Mouse (Mus musculus) CH12.LX (cell line): ENCODE results near the gene Lamc2. TPM values are rescaled to one million over a fixed set of nuclear protein-coding genes. Genes with fewer than 3 reads are reported as not detected.

ENCODE experiments used
- DNase-seq: peaks from one replicate; pipeline ENCODE4 v3.0.0-alpha.2; 2013; ENCODE audit errors: extremely low read depth
- H3K27ac ChIP-seq: 2 replicates; pipeline ENCODE4 v1.5.1; 2012; ENCODE audit warnings: low read depth, mild to moderate bottlenecking, control low read depth, moderate library complexity; ENCODE audit not compliant: insufficient read depth
- H3K27me3 ChIP-seq: replicated peaks from 2 replicates; pipeline ENCODE3; 2012; ENCODE audit warnings: inconsistent platforms
- H3K36me3 ChIP-seq, 2 experiments: replicated peaks in 1 of 2; 2 replicates each; pipeline versions ENCODE3 to v1.6.1; 2012; ENCODE audit warnings: inconsistent platforms in 1 of 2, low read length in 1 of 2, mild to moderate bottlenecking in 1 of 2, mixed read lengths in 1 of 2, moderate library complexity in 1 of 2; ENCODE audit not compliant: control insufficient read depth in 1 of 2, insufficient read depth in 1 of 2
- H3K4me1 ChIP-seq, 2 experiments: 2 replicates each; pipeline ENCODE4 v1.6.1; 2012; ENCODE audit warnings: inconsistent platforms in 1 of 2, moderate library complexity in 1 of 2; ENCODE audit not compliant: insufficient read depth in 2 of 2, control insufficient read depth in 1 of 2
- H3K4me2 ChIP-seq: 2 replicates; pipeline ENCODE4 v1.6.1; 2012; ENCODE audit warnings: low read depth, mild to moderate bottlenecking, control low read depth; ENCODE audit not compliant: poor library complexity, insufficient read depth, severe bottlenecking
- H3K4me3 ChIP-seq, 3 experiments: fragments of 150-350 bp in 1 of 3; sonication (generic) in 1 of 3; replicated peaks in 1 of 3; 2 replicates each; pipeline versions ENCODE3 to v1.5.1; 2011 to 2012; ENCODE audit warnings: low read depth in 2 of 3, low read length in 2 of 3, mild to moderate bottlenecking in 2 of 3, moderate library complexity in 2 of 3, control low read depth in 1 of 3, improper control_type of control experiment in 1 of 3, inconsistent platforms in 1 of 3, mixed read lengths in 1 of 3; ENCODE audit not compliant: poor library complexity in 1 of 3
- H3K79me2 ChIP-seq: replicated peaks from 2 replicates; pipeline ENCODE4 v1.6.1; 2012; ENCODE audit warnings: mild to moderate bottlenecking, moderate library complexity; ENCODE audit not compliant: control insufficient read depth, poor library complexity, insufficient read depth, severe bottlenecking; ENCODE audit errors: extremely low read depth
- H3K9ac ChIP-seq: 2 replicates; pipeline ENCODE4 v1.6.1; 2012; ENCODE audit warnings: low read depth, mild to moderate bottlenecking, control low read depth, moderate library complexity; ENCODE audit not compliant: insufficient read depth
- H3K9me3 ChIP-seq: replicated peaks from 2 replicates; pipeline ENCODE3; 2012; ENCODE audit warnings: low read length, inconsistent platforms, mixed read lengths
- CHD1 ChIP-seq: IDR thresholded peaks from 2 replicates; pipeline ENCODE4 v1.6.1; 2012; ENCODE audit warnings: low read depth, low read length, improper control_type of control experiment, inconsistent platforms
- CTCF ChIP-seq, 2 experiments: IDR thresholded peaks in 1 of 2; conservative IDR thresholded peaks in 1 of 2; 2 replicates each; pipeline ENCODE4 v1.5.1; 2011 to 2012; ENCODE audit warnings: low read depth in 2 of 2, low read length in 2 of 2, improper control_type of control experiment in 1 of 2, inconsistent platforms in 1 of 2, mild to moderate bottlenecking in 1 of 2, moderate library complexity in 1 of 2
- E2F4 ChIP-seq: IDR thresholded peaks from 2 replicates; pipeline ENCODE4 v1.6.1; 2011; ENCODE audit warnings: low read depth, low read length, improper control_type of control experiment; ENCODE audit not compliant: insufficient replicate concordance
- ELF1 ChIP-seq: IDR thresholded peaks from 2 replicates; pipeline ENCODE4 v1.6.1; 2014; ENCODE audit warnings: low read depth, mild to moderate bottlenecking, inconsistent platforms, low read length, improper control_type of control experiment
- GABPA ChIP-seq: IDR thresholded peaks from 2 replicates; pipeline ENCODE4 v1.6.1; 2012; ENCODE audit warnings: low read depth, low read length, improper control_type of control experiment, inconsistent platforms; ENCODE audit not compliant: insufficient replicate concordance
- HCFC1 ChIP-seq: IDR thresholded peaks from 2 replicates; pipeline ENCODE4 v1.6.1; 2012; ENCODE audit warnings: low read depth, mild to moderate bottlenecking, inconsistent platforms, low read length, improper control_type of control experiment
- KAT2A ChIP-seq: IDR thresholded peaks from 2 replicates; pipeline ENCODE4 v1.6.1; 2012; ENCODE audit warnings: low read length, improper control_type of control experiment, inconsistent platforms; ENCODE audit not compliant: insufficient replicate concordance
- MAZ ChIP-seq: IDR thresholded peaks from 2 replicates; pipeline ENCODE4 v1.6.1; 2012; ENCODE audit warnings: low read depth, mild to moderate bottlenecking, inconsistent platforms, low read length, improper control_type of control experiment, moderate library complexity
- MEF2A ChIP-seq: IDR thresholded peaks from 2 replicates; pipeline ENCODE4 v1.6.1; 2014; ENCODE audit warnings: low read depth, mild to moderate bottlenecking, inconsistent platforms, low read length, improper control_type of control experiment, borderline replicate concordance
- MXI1 ChIP-seq: IDR thresholded peaks from 2 replicates; pipeline ENCODE4 v1.6.1; 2011; ENCODE audit warnings: mild to moderate bottlenecking, low read depth, low read length, improper control_type of control experiment
- NELFE ChIP-seq: IDR thresholded peaks from 2 replicates; pipeline ENCODE4 v1.6.1; 2011; ENCODE audit warnings: low read depth, low read length, improper control_type of control experiment
- PAX5 ChIP-seq: IDR thresholded peaks from 2 replicates; pipeline ENCODE4 v1.6.1; 2012; ENCODE audit warnings: low read length, inconsistent platforms, mixed read lengths
- POLR2A ChIP-seq: IDR thresholded peaks from 2 replicates; pipeline ENCODE4 v1.6.1; 2011; ENCODE audit warnings: low read depth, mild to moderate bottlenecking, improper control_type of control experiment, low read length
- RCOR1 ChIP-seq: conservative IDR thresholded peaks from 2 replicates; pipeline ENCODE4 v1.6.1; 2012; ENCODE audit warnings: low read depth, mild to moderate bottlenecking, inconsistent platforms, low read length, improper control_type of control experiment
- SIN3A ChIP-seq: IDR thresholded peaks from 2 replicates; pipeline ENCODE4 v1.6.1; 2012; ENCODE audit warnings: low read length, improper control_type of control experiment, inconsistent platforms
- SMC3 ChIP-seq: IDR thresholded peaks from 2 replicates; pipeline ENCODE4 v1.6.1; 2011; ENCODE audit warnings: low read depth, low read length, improper control_type of control experiment
- TBP ChIP-seq: conservative IDR thresholded peaks from 2 replicates; pipeline ENCODE4 v1.6.1; 2011; ENCODE audit warnings: low read depth, low read length, improper control_type of control experiment
- TCF12 ChIP-seq: IDR thresholded peaks from 2 replicates; pipeline ENCODE4 v1.6.1; 2014; ENCODE audit warnings: low read depth, mild to moderate bottlenecking, inconsistent platforms, low read length, improper control_type of control experiment
- UBTF ChIP-seq: IDR thresholded peaks from 2 replicates; pipeline ENCODE4 v1.6.1; 2012; ENCODE audit warnings: low read depth, mild to moderate bottlenecking, inconsistent platforms, low read length, improper control_type of control experiment, moderate library complexity
- USF1 ChIP-seq: IDR thresholded peaks from 2 replicates; pipeline ENCODE4 v1.6.1; 2014; ENCODE audit warnings: low read depth, mild to moderate bottlenecking, inconsistent platforms, low read length, improper control_type of control experiment
- USF2 ChIP-seq: conservative IDR thresholded peaks from 2 replicates; pipeline ENCODE4 v1.6.1; 2011; ENCODE audit warnings: low read depth, low read length, improper control_type of control experiment
- ZC3H11A ChIP-seq: IDR thresholded peaks from 2 replicates; pipeline ENCODE4 v1.6.1; 2012; ENCODE audit warnings: low read depth, mild to moderate bottlenecking, inconsistent platforms, low read length, improper control_type of control experiment
- ZKSCAN1 ChIP-seq: IDR thresholded peaks from 2 replicates; pipeline ENCODE4 v1.6.1; 2012; ENCODE audit warnings: low read depth, inconsistent platforms, low read length, improper control_type of control experiment, borderline replicate concordance
- ZMIZ1 ChIP-seq: IDR thresholded peaks from 2 replicates; pipeline ENCODE4 v1.6.1; 2012; ENCODE audit warnings: low read depth, mild to moderate bottlenecking, inconsistent platforms, low read length, improper control_type of control experiment
- ZNF384 ChIP-seq: IDR thresholded peaks from 2 replicates; pipeline ENCODE4 v1.6.1; 2012; ENCODE audit warnings: low read depth, low read length, improper control_type of control experiment, inconsistent platforms
- dilution Hi-C: fragments of 300-500 bp; cut with MboI; formaldehyde crosslinking; loops from 2 replicates; pipeline ENCODE4 v1.14.3; 2020; ENCODE audit warnings: low sequenced_read_pairs; ENCODE audit not compliant: extremely low pct_unique_long_range_greater_than_20kb, extremely low pct_ligation_motif_present
- in situ Hi-C: fragments of 300-500 bp; cut with MboI; formaldehyde crosslinking; loops from 3 replicates; pipeline ENCODE4 v1.14.3; 2019; ENCODE audit warnings: low sequenced_read_pairs, low pct_ligation_motif_present, low pct_unique_long_range_greater_than_20kb, mixed read lengths
- polyA plus RNA-seq: library from polyadenylated mRNA; unstranded; fragments of >175 nt; gene quantifications from 2 replicates; pipeline ENCODE4 v1.2.1, GENCODE M21; 2012; ENCODE audit warnings: low read depth; ENCODE audit not compliant: insufficient read length
- total RNA-seq, 2 experiments: library from RNA; depleted of rRNA; stranded (reverse); fragments of 300-350 nt in 1 of 2; fragments of >200 nt in 1 of 2; gene quantifications; 2 replicates each; pipeline ENCODE4 v1.2.3; 2012 to 2014

Lamc2 gene
- total and polyA plus RNA-seq, 3 experiments, result 0.09 to 1.0 (median 0.25) TPM

- no peak for TF ChIP-seq RCOR1
- no peak for TF ChIP-seq SIN3A
- TF ChIP-seq ZC3H11A, result no peak
- TF ChIP-seq PAX5, result no peak
- TF ChIP-seq ZMIZ1, result no peak
- TF ChIP-seq USF2, result no peak
- TF ChIP-seq TCF12, result no peak
- TF ChIP-seq CHD1, result no peak
- no peak for TF ChIP-seq E2F4
- no peak for TF ChIP-seq GABPA
- TF ChIP-seq TBP, result no peak
- TF ChIP-seq ZKSCAN1, result no peak
- no peak for TF ChIP-seq ELF1
- TF ChIP-seq MEF2A, result no peak
- no peak for TF ChIP-seq USF1
- TF ChIP-seq MAZ, result no peak
- no peak for TF ChIP-seq POLR2A
- no peak for TF ChIP-seq MXI1
- Histone ChIP-seq H3K4me3 (no peak overlapping the region), H3K27ac (no peak overlapping the region), H3K4me2 (no peak overlapping the region), H3K27me3 (no peaks in the 10 kb centered on the region), H3K79me2 (no peaks in the 10 kb centered on the region), H3K36me3 (no peaks in the 10 kb centered on the region), H3K9me3 (no peaks in the 10 kb centered on the region), H3K4me1 (peaks cover 3 to 9% of the 10 kb centered on the region in 2 experiments; a peak in 3 of 4 replicates), H3K9ac (no peak overlapping the region)
- dilution Hi-C loops (no loop called here), in situ Hi-C loops (no loop called here)
- no peak for DNase-seq
Measured at GRCm38 (mm10) chr1:153122764-153123163, 63.5 kb downstream of the Lamc2 start.

- dilution Hi-C loops (no loop called here), in situ Hi-C loops (no loop called here)
- no peak for DNase-seq
- H3K9me3 ChIP-seq, result no peaks in the 10 kb centered on the region
- H3K27me3 ChIP-seq, result no peaks in the 10 kb centered on the region
- no peak overlapping the region for H3K4me2 ChIP-seq
- H3K79me2 ChIP-seq, result no peaks in the 10 kb centered on the region
- H3K27ac ChIP-seq, result no peak overlapping the region
- H3K9ac ChIP-seq, result no peak overlapping the region
- TF ChIP-seq RCOR1 (no peak), CTCF (conservative IDR thresholded peaks at IDR 0.05 in 1 of 2, IDR thresholded peaks at IDR 0.05 in 1 of 2; ENCODE audit: low read depth in 2 of 2, low read length in 2 of 2) (no peak), NELFE (no peak), SMC3 (no peak), UBTF (no peak), HCFC1 (no peak), ZC3H11A (no peak), ZNF384 (no peak), E2F4 (no peak), KAT2A (no peak), SIN3A (no peak), CHD1 (no peak), ELF1 (no peak), ZMIZ1 (no peak)
- no peaks in the 10 kb centered on the region for H3K36me3 ChIP-seq
- no peak overlapping the region for H3K4me3 ChIP-seq
- H3K4me1 ChIP-seq, result peaks cover 0 to 2% of the 10 kb centered on the region in 2 experiments; a peak in 1 of 4 replicates
Measured at GRCm38 (mm10) chr1:153121320-153121719, 64.9 kb downstream of the Lamc2 start.
